Mouse (Mus musculus) stomach, postnatal 0 days (tissue): ENCODE measurements around the gene Gm9936. TPM values are rescaled to one million over a fixed set of nuclear protein-coding genes. Genes with fewer than 3 reads are reported as not detected.
A peak's percentile ranks its signal among the peaks of the same experiment; 100 is the strongest.

Source experiments
- ATAC-seq: fragments of 200-750 bp; cut with Nextera tagmentation; 2 replicates; pipeline ENCODE4 v1.8.0; 2017; ENCODE audit not compliant: low FRiP score, low TSS enrichment
- DNase-seq: peaks from one replicate; pipeline ENCODE4 v3.0.0-alpha.2; 2016; ENCODE audit warnings: low spot score
- H3K27ac ChIP-seq: fragments of 300-500 bp; sonication (generic); replicated peaks from 2 replicates; pipeline ENCODE4 v1.5.1; 2014; ENCODE audit warnings: mild to moderate bottlenecking, control low read depth
- H3K27me3 ChIP-seq: fragments of 300-500 bp; sonication (generic); 2 replicates; pipeline ENCODE4 v1.6.1; 2014; ENCODE audit warnings: low read length; ENCODE audit not compliant: control insufficient read depth, insufficient read depth
- H3K36me3 ChIP-seq: fragments of 300-500 bp; sonication (generic); 2 replicates; pipeline ENCODE4 v1.6.1; 2014; ENCODE audit warnings: low read length, mixed read lengths; ENCODE audit not compliant: control insufficient read depth, insufficient read depth
- H3K4me1 ChIP-seq: fragments of 300-500 bp; sonication (generic); replicated peaks from 2 replicates; pipeline ENCODE4 v1.6.1; 2014; ENCODE audit warnings: antibody characterized with exemption; ENCODE audit not compliant: control insufficient read depth, insufficient read depth
- H3K4me2 ChIP-seq: fragments of 300-500 bp; sonication (generic); replicated peaks from 2 replicates; pipeline ENCODE4 v1.6.1; 2014; ENCODE audit warnings: low read depth, mild to moderate bottlenecking, control low read depth, moderate library complexity
- H3K4me3 ChIP-seq: fragments of 300-500 bp; sonication (generic); 2 replicates; pipeline ENCODE4 v1.5.1; 2014; ENCODE audit warnings: low read depth, low read length, control low read depth
- H3K9ac ChIP-seq: fragments of 300-500 bp; sonication (generic); 2 replicates; pipeline ENCODE4 v1.6.1; 2014; ENCODE audit warnings: mild to moderate bottlenecking, low read length, control low read depth, mixed read lengths
- H3K9me3 ChIP-seq: fragments of 300-500 bp; sonication (generic); 2 replicates; pipeline ENCODE4 v1.6.1; 2016; ENCODE audit warnings: low read length; ENCODE audit not compliant: control insufficient read depth
- CTCF ChIP-seq: IDR thresholded peaks from 2 replicates; pipeline ENCODE4 v1.5.1; 2016; ENCODE audit warnings: antibody characterized with exemption, low read depth, mild to moderate bottlenecking, moderate library complexity
- EP300 ChIP-seq: optimal IDR thresholded peaks from 2 replicates; pipeline ENCODE3; 2016; ENCODE audit warnings: antibody characterized with exemption
- WGBS: fragments of 180-500 bp; shearing (Covaris S2); extraction: QIAGEN DNeasy Blood & Tissue Kit; methylation state at CpG from one replicate; pipeline ENCODE4 v1.1.7; 2014; 5-methylcytosine and 5-hydroxymethylcytosine counted together
- polyA plus RNA-seq: library from polyadenylated mRNA; unstranded; fragments of >200 nt; fragmentation: Nextera tagmentation; extraction: Ambion mirVana; gene quantifications from 2 replicates; pipeline ENCODE4 v1.2.1, GENCODE M21; 2015

Gm9936 gene
- 0.06 and 0.15 TPM in 2 replicates for polyA plus RNA-seq

- peak within 1 kb of the TSS; percentile 44 for H3K4me2 ChIP-seq
- TF ChIP-seq EP300, result no peak
- TF ChIP-seq CTCF, result no peak
- DNase-seq (no peak), ATAC-seq (no peak)
- H3K4me3 ChIP-seq, result peak within 1 kb of the TSS; percentile 15; the same call in 1 of the 2 replicates
- no peaks in the 10 kb centered on the region for H3K36me3 ChIP-seq
- no peak within 1 kb of the TSS for H3K9ac ChIP-seq
- H3K27ac ChIP-seq, result no peak within 1 kb of the TSS
- no peaks in the 10 kb centered on the region for H3K4me1 ChIP-seq
- WGBS, result 77% methylated on average over 12 of the region's 12 CpGs
- peaks cover 3% of the 10 kb centered on the region; the same call in 1 of the 2 replicates for H3K27me3 ChIP-seq
- no peaks in the 10 kb centered on the region for H3K9me3 ChIP-seq
Observed at GRCm38 (mm10) chr5:114858582-114858981, at the start of gene Gm9936. Gene Gm9936, minus strand, starts transcription at chr5:114858682.

GRCm38 (mm10) chr5:114902413-114902812 lies 43.9 kb upstream of the Gm9936 start:
- 0 out of 2 replicates have a peak, but pooled peaks cover 2% of the 10 kb centered on the region for H3K36me3 ChIP-seq
- 43% methylated on average over 1 of the region's 1 CpGs for WGBS
- no peaks in the 10 kb centered on the region for H3K4me1 ChIP-seq
- DNase-seq, result peak; percentile 66
- no peaks in the 10 kb centered on the region for H3K9me3 ChIP-seq
- H3K9ac ChIP-seq, result no peak overlapping the region
- no peak overlapping the region for H3K4me2 ChIP-seq
- ATAC-seq, result peak; percentile 57; the same call in 1 of the 2 replicates
- H3K27ac ChIP-seq, result no peak overlapping the region
- no peaks in the 10 kb centered on the region for H3K27me3 ChIP-seq
- no peak overlapping the region for H3K4me3 ChIP-seq
- TF ChIP-seq EP300 (no peak), CTCF (peak; percentile 90)

GRCm38 (mm10) chr5:114898857-114899256 lies 40.4 kb upstream of the Gm9936 start:
- Histone ChIP-seq H3K4me3 (no peak overlapping the region), H3K4me2 (no peak overlapping the region), H3K9ac (no peak overlapping the region), H3K36me3 (no peaks in the 10 kb centered on the region), H3K27ac (no peak overlapping the region), H3K9me3 (no peaks in the 10 kb centered on the region), H3K4me1 (no peaks in the 10 kb centered on the region), H3K27me3 (no peaks in the 10 kb centered on the region)
- ATAC-seq, result no peak
- no peak for TF ChIP-seq EP300
- no peak for TF ChIP-seq CTCF
- no peak for DNase-seq
- WGBS, result 66% methylated on average over 7 of the region's 7 CpGs

- Histone ChIP-seq H3K36me3 (no peaks in the 10 kb centered on the region), H3K9ac (peak overlapping the region; percentile 57), H3K27me3 (no peaks in the 10 kb centered on the region), H3K27ac (peak overlapping the region; percentile 36; the same call in 1 of the 2 replicates), H3K4me2 (peak overlapping the region; percentile 48), H3K4me3 (peak overlapping the region; percentile 35), H3K9me3 (no peaks in the 10 kb centered on the region), H3K4me1 (no peaks in the 10 kb centered on the region)
- ATAC-seq (peak; percentile 53), DNase-seq (peak; percentile 35)
- 0 out of 2 replicates have a peak, but pooled peaks have one; percentile 3 for TF ChIP-seq CTCF
- TF ChIP-seq EP300, result no peak
- 15% methylated on average over 7 of the region's 7 CpGs for WGBS
Observed at GRCm38 (mm10) chr5:114897374-114897793, 38.9 kb upstream of the Gm9936 start.

- Histone ChIP-seq H3K27me3 (no peaks in the 10 kb centered on the region), H3K36me3 (no peaks in the 10 kb centered on the region), H3K27ac (peak within 1 kb of the TSS; percentile 36; the same call in 1 of the 2 replicates), H3K4me1 (no peaks in the 10 kb centered on the region), H3K4me3 (peak within 1 kb of the TSS; percentile 35), H3K9ac (peak within 1 kb of the TSS; percentile 57), H3K4me2 (peak within 1 kb of the TSS; percentile 48), H3K9me3 (no peaks in the 10 kb centered on the region)
- 48% methylated on average over 13 of the region's 13 CpGs for WGBS
- no peak; the same call in 1 of the 2 replicates for ATAC-seq
- no peak for TF ChIP-seq CTCF
- no peak for TF ChIP-seq EP300
- no peak for DNase-seq
Observed at GRCm38 (mm10) chr5:114896688-114897373, 38.3 kb upstream of the Gm9936 start, which contains the start of gene Oasl2. Gene Oasl2, plus strand, starts transcription at chr5:114896936.

GRCm38 (mm10) chr5:114895542-114895941 lies 37.1 kb upstream of the Gm9936 start:
- no peak overlapping the region for H3K9ac ChIP-seq
- DNase-seq (no peak), ATAC-seq (no peak)
- no peaks in the 10 kb centered on the region for H3K27me3 ChIP-seq
- no peak overlapping the region for H3K27ac ChIP-seq
- 85% methylated on average over 4 of the region's 4 CpGs for WGBS
- H3K4me2 ChIP-seq, result no peak overlapping the region
- no peak overlapping the region for H3K4me3 ChIP-seq
- no peaks in the 10 kb centered on the region for H3K36me3 ChIP-seq
- no peaks in the 10 kb centered on the region for H3K9me3 ChIP-seq
- H3K4me1 ChIP-seq, result no peaks in the 10 kb centered on the region
- TF ChIP-seq EP300 (no peak), CTCF (no peak)
